Mouse (Mus musculus): ENCODE measurements at regions not wholly inside any gene's neighbourhood (a gene's known extent, or its start where the extent isn't known, plus 50 kb on each side); places are given as distances from the start of the nearest gene placed in this dataset.

DNA sequence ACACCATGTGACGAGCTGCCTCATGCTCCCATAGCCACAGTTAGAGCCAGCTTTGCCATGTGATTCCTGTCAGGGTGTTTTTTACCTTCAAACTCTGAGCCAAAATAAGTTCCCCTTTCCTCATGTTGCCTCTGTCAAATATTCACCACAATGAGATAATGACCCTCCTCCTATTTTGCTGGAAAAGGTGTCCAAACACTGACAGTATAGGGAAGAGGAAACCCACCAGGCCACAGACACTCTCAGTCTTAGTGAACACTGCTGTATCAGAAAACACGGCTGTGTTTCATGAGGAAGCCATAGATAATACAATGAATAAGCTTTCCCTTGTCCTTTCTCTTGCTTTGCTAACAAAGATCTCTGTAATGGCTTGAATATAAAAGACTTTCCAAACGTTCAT is 349.3 kb downstream of the Dad1 start:
- no peak for TF ChIP-seq CTCF (IDR thresholded peaks at IDR 0.05; ENCODE audit: borderline replicate concordance, control insufficient read depth, extremely low read depth, insufficient read depth, low read length, poor library complexity)
- no peak for TF ChIP-seq POLR2A (IDR thresholded peaks at IDR 0.05; ENCODE audit: control insufficient read depth, extremely low read depth, insufficient read depth, low read length, poor library complexity)
- no peak overlapping the region for H3K4me3 ChIP-seq (ENCODE audit: control insufficient read depth, insufficient read depth, low read length)
- WGBS = 14% methylated on average over 2 of the region's 3 CpGs
- H3K36me3 ChIP-seq (ENCODE audit: control insufficient read depth, insufficient read depth, low read length) = no peaks in the 10 kb centered on the region
- peaks cover 3% of the 10 kb centered on the region; the same call in 1 of the 2 replicates for H3K4me1 ChIP-seq (replicated peaks; ENCODE audit: control insufficient read depth, insufficient read depth, low read length)
- H3K27me3 ChIP-seq (ENCODE audit: control insufficient read depth, insufficient read depth, low read length) = no peaks in the 10 kb centered on the region
- H3K27ac ChIP-seq (ENCODE audit: control insufficient read depth, insufficient read depth, low read length) = no peak overlapping the region
- no peak for DNase-seq

DNA sequence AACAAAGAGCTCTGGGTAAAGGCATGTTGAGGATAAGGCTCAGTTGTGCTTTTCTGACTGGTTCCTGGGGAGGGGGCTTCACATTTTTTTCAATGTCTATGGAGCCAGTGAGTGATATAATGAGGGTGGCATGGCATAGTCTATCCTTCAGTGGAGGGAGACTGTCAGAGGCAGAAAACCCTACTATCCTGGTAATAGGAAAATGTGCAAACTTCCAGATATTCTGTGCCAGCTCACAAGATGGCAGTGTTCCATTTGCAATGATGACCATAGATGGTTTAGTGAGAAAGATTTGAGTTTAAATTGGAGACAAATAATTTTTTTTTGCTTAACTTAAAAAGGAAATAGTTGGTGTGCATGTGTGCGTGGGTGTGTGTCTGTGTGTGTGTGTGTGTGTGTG is 352.8 kb downstream of the Dad1 start:
- Histone ChIP-seq H3K4me3 (ENCODE audit: control insufficient read depth, insufficient read depth, low read length) (no peak overlapping the region), H3K36me3 (ENCODE audit: control insufficient read depth, insufficient read depth, low read length) (no peaks in the 10 kb centered on the region), H3K27me3 (ENCODE audit: control insufficient read depth, insufficient read depth, low read length) (no peaks in the 10 kb centered on the region), H3K4me1 (replicated peaks; ENCODE audit: control insufficient read depth, insufficient read depth, low read length) (peaks cover 3% of the 10 kb centered on the region; the same call in 1 of the 2 replicates), H3K27ac (ENCODE audit: control insufficient read depth, insufficient read depth, low read length) (no peak overlapping the region)
- TF ChIP-seq POLR2A (IDR thresholded peaks at IDR 0.05; ENCODE audit: control insufficient read depth, extremely low read depth, insufficient read depth, low read length, poor library complexity) = no peak
- TF ChIP-seq CTCF (IDR thresholded peaks at IDR 0.05; ENCODE audit: borderline replicate concordance, control insufficient read depth, extremely low read depth, insufficient read depth, low read length, poor library complexity) = no peak
- DNase-seq = no peak
- 36% methylated on average over 1 of the region's 1 CpGs for WGBS

- H3K4me1 ChIP-seq (replicated peaks; ENCODE audit: control insufficient read depth, insufficient read depth, low read length) = peaks cover 11% of the 10 kb centered on the region
- DNase-seq = peak; percentile 19
- 7% methylated on average over 3 of the region's 3 CpGs for WGBS
- H3K36me3 ChIP-seq (ENCODE audit: control insufficient read depth, insufficient read depth, low read length) = no peaks in the 10 kb centered on the region
- TF ChIP-seq POLR2A (IDR thresholded peaks at IDR 0.05; ENCODE audit: control insufficient read depth, extremely low read depth, insufficient read depth, low read length, poor library complexity) = no peak
- no peak for TF ChIP-seq CTCF (IDR thresholded peaks at IDR 0.05; ENCODE audit: borderline replicate concordance, control insufficient read depth, extremely low read depth, insufficient read depth, low read length, poor library complexity)
- no peak overlapping the region for H3K4me3 ChIP-seq (ENCODE audit: control insufficient read depth, insufficient read depth, low read length)
- no peak overlapping the region for H3K27ac ChIP-seq (ENCODE audit: control insufficient read depth, insufficient read depth, low read length)
- H3K27me3 ChIP-seq (ENCODE audit: control insufficient read depth, insufficient read depth, low read length) = no peaks in the 10 kb centered on the region
These were observed 372.6 kb downstream of the Dad1 start for GRCm38 (mm10) chr14:53881304-53881703.

GRCm38 (mm10) chr14:53876581-53876980 is 377.3 kb downstream of the Dad1 start:
- H3K4me1 ChIP-seq (replicated peaks; ENCODE audit: control insufficient read depth, insufficient read depth, low read length) = peaks cover 20% of the 10 kb centered on the region
- H3K4me3 ChIP-seq (ENCODE audit: control insufficient read depth, insufficient read depth, low read length) = no peak overlapping the region
- H3K27me3 ChIP-seq (ENCODE audit: control insufficient read depth, insufficient read depth, low read length) = no peaks in the 10 kb centered on the region
- no peaks in the 10 kb centered on the region for H3K36me3 ChIP-seq (ENCODE audit: control insufficient read depth, insufficient read depth, low read length)
- H3K27ac ChIP-seq (ENCODE audit: control insufficient read depth, insufficient read depth, low read length) = peak overlapping the region; percentile 66; the same call in 1 of the 2 replicates
- peak; percentile 70 for DNase-seq
- TF ChIP-seq POLR2A (IDR thresholded peaks at IDR 0.05; ENCODE audit: control insufficient read depth, extremely low read depth, insufficient read depth, low read length, poor library complexity) (no peak), CTCF (IDR thresholded peaks at IDR 0.05; ENCODE audit: borderline replicate concordance, control insufficient read depth, extremely low read depth, insufficient read depth, low read length, poor library complexity) (no peak)
- 42% methylated on average over 7 of the region's 7 CpGs for WGBS

- WGBS = 30% methylated on average over 6 of the region's 6 CpGs
- H3K4me1 ChIP-seq (replicated peaks; ENCODE audit: control insufficient read depth, insufficient read depth, low read length) = peaks cover 18% of the 10 kb centered on the region
- no peaks in the 10 kb centered on the region for H3K36me3 ChIP-seq (ENCODE audit: control insufficient read depth, insufficient read depth, low read length)
- TF ChIP-seq POLR2A (IDR thresholded peaks at IDR 0.05; ENCODE audit: control insufficient read depth, extremely low read depth, insufficient read depth, low read length, poor library complexity) (no peak), CTCF (IDR thresholded peaks at IDR 0.05; ENCODE audit: borderline replicate concordance, control insufficient read depth, extremely low read depth, insufficient read depth, low read length, poor library complexity) (no peak)
- peak overlapping the region; percentile 7; the same call in 1 of the 2 replicates for H3K4me3 ChIP-seq (ENCODE audit: control insufficient read depth, insufficient read depth, low read length)
- H3K27me3 ChIP-seq (ENCODE audit: control insufficient read depth, insufficient read depth, low read length) = no peaks in the 10 kb centered on the region
- peak; percentile 39 for DNase-seq
- peak overlapping the region; percentile 66; the same call in 1 of the 2 replicates for H3K27ac ChIP-seq (ENCODE audit: control insufficient read depth, insufficient read depth, low read length)
These were observed 378.2 kb downstream of the Dad1 start for GRCm38 (mm10) chr14:53875736-53876135.

DNA sequence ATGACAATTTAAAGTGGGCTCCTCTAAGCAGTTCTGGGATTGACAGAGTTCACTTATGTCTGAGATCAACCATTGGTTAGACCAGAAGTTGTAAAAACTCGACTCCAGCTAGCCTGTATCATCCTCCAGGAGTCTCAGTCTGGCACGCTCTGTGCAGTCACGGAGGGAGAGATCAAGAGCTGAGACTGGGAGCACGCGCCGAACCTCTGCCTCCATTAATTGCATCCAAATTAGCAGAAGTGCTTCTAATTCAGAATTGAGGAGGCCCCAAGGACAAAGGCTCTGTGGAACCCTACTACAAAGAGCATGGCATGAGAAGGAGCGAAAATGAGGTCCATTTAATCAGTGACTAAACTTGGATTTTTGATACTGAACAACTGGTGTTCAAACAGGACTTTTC is 406.9 kb downstream of the Dad1 start:
- Histone ChIP-seq H3K36me3 (ENCODE audit: control insufficient read depth, insufficient read depth, low read length) (no peaks in the 10 kb centered on the region), H3K4me3 (ENCODE audit: control insufficient read depth, insufficient read depth, low read length) (no peak overlapping the region), H3K4me1 (replicated peaks; ENCODE audit: control insufficient read depth, insufficient read depth, low read length) (peaks cover 2% of the 10 kb centered on the region; the same call in 1 of the 2 replicates), H3K27ac (ENCODE audit: control insufficient read depth, insufficient read depth, low read length) (no peak overlapping the region), H3K27me3 (ENCODE audit: control insufficient read depth, insufficient read depth, low read length) (no peaks in the 10 kb centered on the region)
- WGBS = 91% methylated on average over 7 of the region's 7 CpGs
- TF ChIP-seq POLR2A (IDR thresholded peaks at IDR 0.05; ENCODE audit: control insufficient read depth, extremely low read depth, insufficient read depth, low read length, poor library complexity) = no peak
- TF ChIP-seq CTCF (IDR thresholded peaks at IDR 0.05; ENCODE audit: borderline replicate concordance, control insufficient read depth, extremely low read depth, insufficient read depth, low read length, poor library complexity) = no peak
- no peak for DNase-seq

DNA sequence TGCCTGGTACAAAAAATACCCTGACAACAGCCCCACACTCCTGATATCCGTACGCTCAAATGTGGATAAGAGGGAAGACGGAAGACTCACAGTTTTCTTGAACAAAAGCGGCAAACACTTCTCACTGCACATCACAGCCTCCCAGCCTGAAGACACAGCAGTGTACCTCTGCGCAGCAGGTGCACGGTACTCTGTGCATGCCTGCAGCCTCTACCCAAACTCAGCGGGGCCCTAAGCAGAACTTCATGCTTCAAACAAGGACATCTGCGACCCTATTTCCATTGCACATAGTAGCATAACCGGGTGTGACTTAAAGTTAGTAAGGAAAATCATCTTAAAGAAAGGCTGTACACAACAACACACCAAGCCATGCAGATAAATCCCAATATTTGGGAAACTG is 408.3 kb downstream of the Dad1 start:
- no peaks in the 10 kb centered on the region for H3K27me3 ChIP-seq (ENCODE audit: control insufficient read depth, insufficient read depth, low read length)
- no peaks in the 10 kb centered on the region for H3K36me3 ChIP-seq (ENCODE audit: control insufficient read depth, insufficient read depth, low read length)
- H3K4me1 ChIP-seq (replicated peaks; ENCODE audit: control insufficient read depth, insufficient read depth, low read length) = peaks cover 2% of the 10 kb centered on the region; the same call in 1 of the 2 replicates
- H3K27ac ChIP-seq (ENCODE audit: control insufficient read depth, insufficient read depth, low read length) = no peak overlapping the region
- H3K4me3 ChIP-seq (ENCODE audit: control insufficient read depth, insufficient read depth, low read length) = no peak overlapping the region
- 60% methylated on average over 9 of the region's 9 CpGs for WGBS
- peak; percentile 23 for DNase-seq
- TF ChIP-seq CTCF (IDR thresholded peaks at IDR 0.05; ENCODE audit: borderline replicate concordance, control insufficient read depth, extremely low read depth, insufficient read depth, low read length, poor library complexity) (no peak), POLR2A (IDR thresholded peaks at IDR 0.05; ENCODE audit: control insufficient read depth, extremely low read depth, insufficient read depth, low read length, poor library complexity) (no peak)
